Mouse (Mus musculus) cerebellum, adult 11 months (tissue): ENCODE measurements around the gene Rpl23a.
"Not testable (repeated sequence)": the region's sequence is repeated elsewhere in the genome, so short reads cannot be mapped to it uniquely, and the experiment has no call there.

Experiments
- DNase-seq: peaks from one replicate; pipeline ENCODE4 v3.0.0; 2022

Gene Rpl23a

GRCm38 (mm10) chr11:78140665-78141064 is 42.7 kb downstream of the Rpl23a start:
- DNase-seq, result no peak

- DNase-seq, result no peak
Observed at GRCm38 (mm10) chr11:78138023-78138422, 45.4 kb downstream of the Rpl23a start.

GRCm38 (mm10) chr11:78137584-78137983 is 45.8 kb downstream of the Rpl23a start:
- DNase-seq, result no peak

GRCm38 (mm10) chr11:78136132-78136531 is 47.3 kb downstream of the Rpl23a start:
- DNase-seq, result no peak

GRCm38 (mm10) chr11:78135314-78135713 is 48.1 kb downstream of the Rpl23a start:
- DNase-seq, result not testable (repeated sequence)

GRCm38 (mm10) chr11:78134344-78134743 is 49.0 kb downstream of the Rpl23a start:
- DNase-seq, result no peak

- no peak for DNase-seq
Observed at GRCm38 (mm10) chr11:78133915-78134314, 49.5 kb downstream of the Rpl23a start.
